Mouse (Mus musculus) olfactory bulb, adult 2 months (tissue): ENCODE results near the gene Fam117b. TPM values are rescaled to one million over a fixed set of nuclear protein-coding genes. Genes with fewer than 3 reads are reported as not detected.

Experiments used
- H3K27ac ChIP-seq: fragments of 200-500 bp; 2 replicates; pipeline ENCODE4 v1.5.1; 2012; ENCODE audit warnings: low read depth, low read length; ENCODE audit not compliant: insufficient read depth
- H3K4me1 ChIP-seq: fragments of 200-500 bp; 2 replicates; pipeline ENCODE4 v1.6.1; 2012; ENCODE audit warnings: low read length; ENCODE audit not compliant: control insufficient read depth, insufficient read depth
- H3K4me3 ChIP-seq: fragments of 200-500 bp; 2 replicates; pipeline ENCODE4 v1.5.1; 2012; ENCODE audit warnings: mild to moderate bottlenecking, low read depth, low read length, moderate library complexity; ENCODE audit not compliant: insufficient read depth
- CTCF ChIP-seq: fragments of 200-500 bp; IDR thresholded peaks from 2 replicates; pipeline ENCODE4 v1.5.1; 2012; ENCODE audit warnings: low read depth, mild to moderate bottlenecking, low read length, moderate library complexity; ENCODE audit not compliant: insufficient read depth
- POLR2A ChIP-seq: fragments of 200-500 bp; IDR thresholded peaks from 2 replicates; pipeline ENCODE4 v1.6.1; 2012; ENCODE audit warnings: mild to moderate bottlenecking, low read depth, low read length, moderate library complexity; ENCODE audit not compliant: insufficient read depth
- WGBS: fragments of 180-500 bp; shearing (Covaris S2); methylation state at CpG from one replicate; pipeline ENCODE4 v1.1.7; 2018; 5-methylcytosine and 5-hydroxymethylcytosine counted together
- polyA plus RNA-seq: library from polyadenylated mRNA; stranded (reverse); fragments of >200 nt; gene quantifications from 2 replicates; pipeline ENCODE4 v1.2.4, GENCODE M21; 2012; ENCODE audit warnings: low replicate concordance; ENCODE audit not compliant: missing spikeins, insufficient read depth, insufficient read length

Gene Fam117b
- polyA plus RNA-seq, result not detected in 2 replicates

GRCm38 (mm10) chr1:59912413-59913157, at the start of gene Fam117b:
Gene Fam117b, plus strand, starts transcription at chr1:59913006.
- H3K4me3 ChIP-seq, result peak within 1 kb of the TSS; percentile 90
- H3K4me1 ChIP-seq, result 0 out of 2 replicates have a peak, but pooled peaks cover 2% of the 10 kb centered on the region
- under 1% methylated on average over 72 of the region's 72 CpGs for WGBS
- TF ChIP-seq POLR2A (peak; percentile 89), CTCF (no peak)
- H3K27ac ChIP-seq, result peak within 1 kb of the TSS; percentile 91

GRCm38 (mm10) chr1:59868041-59868440, 44.8 kb upstream of the Fam117b start:
- H3K4me3 ChIP-seq, result no peak overlapping the region
- H3K27ac ChIP-seq, result no peak overlapping the region
- WGBS, result 87% methylated on average over 5 of the region's 5 CpGs
- no peaks in the 10 kb centered on the region for H3K4me1 ChIP-seq
- no peak for TF ChIP-seq CTCF
- TF ChIP-seq POLR2A, result no peak

- Histone ChIP-seq H3K27ac (no peak overlapping the region), H3K4me1 (no peaks in the 10 kb centered on the region), H3K4me3 (no peak overlapping the region)
- TF ChIP-seq POLR2A (no peak), CTCF (no peak)
- WGBS, result 80% methylated on average over 3 of the region's 3 CpGs
Measured at GRCm38 (mm10) chr1:59874023-59874422, 38.8 kb upstream of the Fam117b start.

GRCm38 (mm10) chr1:59878098-59878497, 34.7 kb upstream of the Fam117b start:
- 73% methylated on average over 7 of the region's 7 CpGs for WGBS
- Histone ChIP-seq H3K4me1 (no peaks in the 10 kb centered on the region), H3K4me3 (no peak overlapping the region), H3K27ac (no peak overlapping the region)
- no peak for TF ChIP-seq POLR2A
- TF ChIP-seq CTCF, result no peak

GRCm38 (mm10) chr1:59883349-59884134, 29.3 kb upstream of the Fam117b start:
- peaks cover 5% of the 10 kb centered on the region for H3K4me1 ChIP-seq
- no peak overlapping the region for H3K27ac ChIP-seq
- no peak overlapping the region for H3K4me3 ChIP-seq
- TF ChIP-seq POLR2A (no peak), CTCF (no peak)
- WGBS, result 33% methylated on average over 3 of the region's 3 CpGs

- Histone ChIP-seq H3K27ac (no peak overlapping the region), H3K4me3 (no peak overlapping the region), H3K4me1 (peaks cover 5% of the 10 kb centered on the region)
- WGBS, result 7% methylated on average over 4 of the region's 4 CpGs
- TF ChIP-seq POLR2A (no peak), CTCF (no peak)
Measured at GRCm38 (mm10) chr1:59886899-59887298, 25.9 kb upstream of the Fam117b start.

GRCm38 (mm10) chr1:59888018-59888417, 24.8 kb upstream of the Fam117b start:
- no peak overlapping the region for H3K4me3 ChIP-seq
- TF ChIP-seq POLR2A (no peak), CTCF (no peak)
- no peak overlapping the region for H3K27ac ChIP-seq
- peaks cover 5% of the 10 kb centered on the region for H3K4me1 ChIP-seq

- 77% methylated on average over 4 of the region's 4 CpGs for WGBS
- H3K4me3 ChIP-seq, result no peak overlapping the region
- TF ChIP-seq POLR2A, result no peak
- TF ChIP-seq CTCF, result no peak
- peaks cover 5% of the 10 kb centered on the region for H3K4me1 ChIP-seq
- no peak overlapping the region for H3K27ac ChIP-seq
Measured at GRCm38 (mm10) chr1:59891185-59891584, 21.6 kb upstream of the Fam117b start.

GRCm38 (mm10) chr1:59892777-59893176, 20.0 kb upstream of the Fam117b start:
- TF ChIP-seq POLR2A (no peak), CTCF (no peak)
- H3K4me1 ChIP-seq, result no peaks in the 10 kb centered on the region
- H3K27ac ChIP-seq, result no peak overlapping the region
- H3K4me3 ChIP-seq, result no peak overlapping the region
- 88% methylated on average over 8 of the region's 8 CpGs for WGBS
